Comparison of ENCODE assay signal across 8 mouse cellular contexts in genomic region chr1:136362567-136362966, GRCm38 (mm10). TPM values are rescaled to one million over a fixed set of nuclear protein-coding genes. Genes with fewer than 3 reads are reported as not detected.
A peak's percentile ranks its signal among the peaks of the same experiment; 100 is the strongest.
DNase-seq lines count a peak whose midpoint lies in the region; ATAC-seq and TF ChIP-seq lines count a peak whose summit lies in the region.

No protein-coding gene starts in this region.

- DNase-seq in frontal cortex, postnatal 25 days (ENCODE audit: low spot score in 2 of 2), result no peak
- DNase-seq in brain, embryonic 14.5 days (ENCODE audit: low read depth), result peak; percentile 85
- DNase-seq in forelimb bud, embryonic 11.5 days (ENCODE audit: low read depth, low spot score), result peak; percentile 20
- DNase-seq in limb, embryonic 14.5 days (ENCODE audit: low spot score), result no peak
- no peak for DNase-seq in cerebellum, adult 8-10 months
- no peak for DNase-seq in gastrocnemius, adult 18-20 months (ENCODE audit: low spot score)
- no peak for DNase-seq in heart, postnatal 4 days

- ATAC-seq in frontal cortex, adult (ENCODE audit: low TSS enrichment), result peak; percentile 65; the same call in 1 of the 2 replicates
- ATAC-seq in limb, embryonic 14.5 days (ENCODE audit: low FRiP score, low read depth), result peak; percentile 62; the same call in 1 of the 2 replicates

- H3K9me3 ChIP-seq in limb, embryonic 14.5 days (ENCODE audit: control insufficient read depth, low read length), result no peaks in the 10 kb centered on the region

- no peak overlapping the region for H3K4me3 ChIP-seq in limb, embryonic 14.5 days (replicated peaks; ENCODE audit: low read length)

- H3K27me3 ChIP-seq in limb, embryonic 14.5 days (ENCODE audit: control insufficient read depth, insufficient read depth, low read length), result no peaks in the 10 kb centered on the region

- 43% methylated on average over 8 of the region's 8 CpGs for WGBS in limb, embryonic 14.5 days

- peak overlapping the region; percentile 3; the same call in 1 of the 2 replicates for H3K27ac ChIP-seq in limb, embryonic 14.5 days (replicated peaks; ENCODE audit: low read depth, low read length)

- no peaks in the 10 kb centered on the region for H3K36me3 ChIP-seq in limb, embryonic 14.5 days (ENCODE audit: control insufficient read depth, insufficient read depth, low read length)

- TF ChIP-seq CTCF in brain, embryonic 14.5 days (IDR thresholded peaks at IDR 0.05; ENCODE audit: borderline replicate concordance, extremely low read depth, insufficient read depth, insufficient read length), result no peak

- no peak for TF ChIP-seq POLR2A in brain, embryonic 14.5 days (IDR thresholded peaks at IDR 0.05; ENCODE audit: borderline replicate concordance, extremely low read depth, insufficient read depth, insufficient read length, poor library complexity, severe bottlenecking)
- TF ChIP-seq POLR2A in limb, embryonic 14.5 days (IDR thresholded peaks at IDR 0.05; ENCODE audit: borderline replicate concordance, extremely low read depth, insufficient read depth, insufficient read length), result no peak

- peaks cover 22% of the 10 kb centered on the region for H3K4me1 ChIP-seq in limb, embryonic 14.5 days (ENCODE audit: control insufficient read depth, insufficient read depth, low read length)

- peak overlapping the region; percentile 18; the same call in 1 of the 2 replicates for H3K4me2 ChIP-seq in limb, embryonic 14.5 days (replicated peaks; ENCODE audit: low read depth, low read length, severe bottlenecking)

- H3K9ac ChIP-seq in limb, embryonic 14.5 days (ENCODE audit: low read depth, low read length, severe bottlenecking), result no peak overlapping the region

RNA-seq across cellular contexts. Expression of gene Camsap2, which starts 16.7 kb away (rescaled TPM):
- polyA plus RNA-seq in brain, embryonic 14.5 days (2012; rRNA removed), result 38.1 and 65.6 TPM in 2 replicates
- polyA plus RNA-seq in limb, embryonic 14.5 days (2012; rRNA removed), result 13.7 and 15.0 TPM in 2 replicates
- 17.2 and 17.7 TPM in 2 replicates for polyA plus RNA-seq in limb, embryonic 14.5 days (2014; fragmentation: Nextera tagmentation; extraction: Ambion mirVana)
- 10 to 100 TPM in 1 of 2 experiments, 1 to 10 TPM in 1; 9.0 to 10.0 TPM for total RNA-seq in gastrocnemius, adult 18-20 months (2021)
- 10 to 100 TPM; 33.4 to 34.0 TPM for total RNA-seq in heart, postnatal 4 days (2021)

RNA-seq across cellular contexts. Expression of gene Ddx59, which starts 52.5 kb away (rescaled TPM):
- polyA plus RNA-seq in brain, embryonic 14.5 days (2012; rRNA removed), result 9.1 and 11.0 TPM in 2 replicates
- polyA plus RNA-seq in limb, embryonic 14.5 days (2012; rRNA removed), result 10.4 and 12.3 TPM in 2 replicates
- polyA plus RNA-seq in limb, embryonic 14.5 days (2014; fragmentation: Nextera tagmentation; extraction: Ambion mirVana), result 18.4 and 22.3 TPM in 2 replicates
- 10 to 100 TPM; 20.0 to 20.7 TPM for total RNA-seq in gastrocnemius, adult 18-20 months (2021)
- total RNA-seq in heart, postnatal 4 days (2021), result 10 to 100 TPM; 11.9 TPM

Comparison
In these comparisons a context has a peak if more than half of its experiments do, and no peak if none do; other contexts are left out.
1. DNase-seq: peak in brain, embryonic 14.5 days (single experiment) and forelimb bud, embryonic 11.5 days (single experiment); none in frontal cortex, postnatal 25 days (0 of 2), limb, embryonic 14.5 days (single experiment), cerebellum, adult 8-10 months (single experiment), gastrocnemius, adult 18-20 months (single experiment) and heart, postnatal 4 days (single experiment).